Mouse (Mus musculus) myocyte (in vitro differentiated cells): ENCODE results near the gene Atp6ap1l. TPM values are rescaled to one million over a fixed set of nuclear protein-coding genes. Genes with fewer than 3 reads are reported as not detected.

ENCODE experiments used
- H3K27me3 ChIP-seq: one replicate; pipeline ENCODE4 v1.6.1; 2011; ENCODE audit not compliant: control insufficient read depth, insufficient read depth, insufficient read length
- H3K36me3 ChIP-seq: one replicate; pipeline ENCODE4 v1.6.1; 2011; ENCODE audit not compliant: control insufficient read depth, insufficient read depth
- H3K4me2 ChIP-seq: one replicate; pipeline ENCODE4 v1.6.1; 2011; ENCODE audit warnings: low read depth, control low read depth
- H3K4me3 ChIP-seq: one replicate; pipeline ENCODE4 v1.5.1; 2011; ENCODE audit warnings: mild to moderate bottlenecking, control low read depth, moderate library complexity
- H3K79me2 ChIP-seq: one replicate; pipeline ENCODE4 v1.6.1; 2011; ENCODE audit not compliant: control insufficient read depth, insufficient read depth
- H3ac ChIP-seq: one replicate; pipeline ENCODE4 v1.6.1; 2011; ENCODE audit not compliant: control insufficient read depth, insufficient read length
- CEBPB ChIP-seq: IDR thresholded peaks from 2 replicates; pipeline ENCODE4 v1.6.1; 2011; ENCODE audit warnings: mild to moderate bottlenecking, moderate library complexity; ENCODE audit not compliant: poor library complexity, insufficient read depth, severe bottlenecking
- E2F4 ChIP-seq: IDR thresholded peaks from one replicate; pipeline ENCODE4 v1.6.1; 2011; ENCODE audit warnings: mild to moderate bottlenecking, control low read depth, moderate library complexity; ENCODE audit not compliant: insufficient read depth
- MAX ChIP-seq: IDR thresholded peaks from one replicate; pipeline ENCODE4 v1.6.1; 2011; ENCODE audit warnings: low read depth, mild to moderate bottlenecking, control low read depth
- MYOD1 ChIP-seq, 3 experiments: IDR thresholded peaks; one replicate each; pipeline ENCODE4 v1.6.1; 2011; ENCODE audit warnings: control low read depth in 2 of 3, low read depth in 2 of 3, mild to moderate bottlenecking in 2 of 3, moderate library complexity in 1 of 3; ENCODE audit not compliant: insufficient read length in 2 of 3, control insufficient read depth in 1 of 3
- MYOG ChIP-seq, 3 experiments: IDR thresholded peaks; one replicate each; pipeline ENCODE4 v1.6.1; 2011; ENCODE audit warnings: control low read depth in 2 of 3, low read depth in 2 of 3, mild to moderate bottlenecking in 2 of 3; ENCODE audit not compliant: insufficient read length in 2 of 3, control insufficient read depth in 1 of 3, insufficient read depth in 1 of 3
- POLR2A ChIP-seq: IDR thresholded peaks from one replicate; pipeline ENCODE4 v1.6.1; 2011; ENCODE audit warnings: low read depth, mild to moderate bottlenecking, control low read depth, moderate library complexity; ENCODE audit not compliant: insufficient read length
- POLR2AphosphoS2 ChIP-seq: IDR thresholded peaks from one replicate; pipeline ENCODE4 v1.6.1; 2011; ENCODE audit warnings: low read depth, control low read depth; ENCODE audit not compliant: insufficient read length
- REST ChIP-seq: IDR thresholded peaks from one replicate; pipeline ENCODE4 v1.6.1; 2011; ENCODE audit warnings: mild to moderate bottlenecking, control low read depth, moderate library complexity; ENCODE audit not compliant: insufficient read depth, insufficient read length
- SRF ChIP-seq: IDR thresholded peaks from one replicate; pipeline ENCODE4 v1.6.1; 2011; ENCODE audit warnings: low read depth; ENCODE audit not compliant: control insufficient read depth, insufficient read length
- TCF12 ChIP-seq: IDR thresholded peaks from one replicate; pipeline ENCODE4 v1.6.1; 2011; ENCODE audit warnings: mild to moderate bottlenecking, control low read depth; ENCODE audit not compliant: poor library complexity, insufficient read depth, severe bottlenecking
- TCF3 ChIP-seq: IDR thresholded peaks from one replicate; pipeline ENCODE4 v1.6.1; 2011; ENCODE audit warnings: low read depth, control low read depth; ENCODE audit not compliant: insufficient read length
- USF1 ChIP-seq: IDR thresholded peaks from one replicate; pipeline ENCODE4 v1.6.1; 2011; ENCODE audit warnings: low read depth, mild to moderate bottlenecking, control low read depth, moderate library complexity
- polyA plus RNA-seq: library from polyadenylated mRNA; unstranded; fragments of >200 nt; fragmentation: generic; extraction: Trizol; gene quantifications from one replicate; pipeline ENCODE4 v1.2.1, GENCODE M21; 2012; ENCODE audit warnings: missing spikeins

Gene Atp6ap1l
- polyA plus RNA-seq, 1 experiment = not detected

DNA sequence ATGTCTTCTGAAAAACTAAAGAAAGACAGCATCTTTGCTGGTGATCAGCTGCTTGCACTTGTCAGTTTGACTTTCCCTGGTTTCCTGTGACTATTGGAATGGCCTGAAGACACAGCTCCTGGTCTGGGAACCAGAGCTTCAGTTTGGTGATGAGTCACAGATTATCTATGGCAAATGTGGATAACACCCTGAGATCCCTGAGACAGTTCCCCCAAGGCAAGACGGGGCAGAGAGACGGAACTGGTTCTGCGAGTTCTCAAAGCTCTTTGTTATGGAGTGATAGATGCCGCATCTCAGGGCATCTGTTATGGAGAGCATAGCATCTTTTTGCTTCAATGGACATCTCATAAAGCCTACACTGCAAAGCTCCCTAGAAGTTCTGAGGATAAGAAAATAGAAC, 33.6 kb downstream of the Atp6ap1l start:
- TF ChIP-seq CEBPB (no peak), MYOD1 (IDR thresholded peaks at IDR 0.05; ENCODE audit: control insufficient read depth in 1 of 3, insufficient read length in 2 of 3, low read depth in 2 of 3) (no peak), POLR2AphosphoS2 (no peak), MYOG (IDR thresholded peaks at IDR 0.05; ENCODE audit: control insufficient read depth in 1 of 3, insufficient read depth in 1 of 3, insufficient read length in 2 of 3, low read depth in 2 of 3) (no peak), TCF3 (no peak), REST (no peak), TCF12 (no peak), E2F4 (no peak)
- Histone ChIP-seq H3ac (no peak overlapping the region), H3K4me2 (no peak overlapping the region), H3K4me3 (no peak overlapping the region), H3K36me3 (no peaks in the 10 kb centered on the region), H3K79me2 (no peaks in the 10 kb centered on the region), H3K27me3 (no peaks in the 10 kb centered on the region)

DNA sequence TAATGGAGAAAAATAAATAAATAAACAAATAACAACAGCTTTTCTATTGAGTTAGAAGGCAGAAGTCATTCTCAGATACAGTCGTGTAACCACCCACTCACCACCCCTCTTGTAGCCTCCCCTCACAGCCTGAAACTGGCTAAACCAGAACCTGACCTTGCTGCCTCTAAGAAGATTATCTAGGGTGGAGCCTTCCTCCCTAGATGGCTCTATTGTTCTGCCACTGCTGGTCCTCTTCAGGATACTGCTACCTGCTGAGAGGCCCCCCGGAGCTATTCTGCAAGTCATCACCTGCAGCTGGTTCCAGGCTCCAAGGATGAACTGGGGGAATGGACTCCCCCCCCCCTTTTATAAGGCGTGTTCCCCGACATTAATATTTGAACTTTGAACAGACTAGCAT, 36.0 kb downstream of the Atp6ap1l start:
- no peak overlapping the region for H3ac ChIP-seq
- no peaks in the 10 kb centered on the region for H3K27me3 ChIP-seq
- no peak overlapping the region for H3K4me3 ChIP-seq
- H3K36me3 ChIP-seq = no peaks in the 10 kb centered on the region
- no peak overlapping the region for H3K4me2 ChIP-seq
- no peaks in the 10 kb centered on the region for H3K79me2 ChIP-seq
- TF ChIP-seq MYOG (IDR thresholded peaks at IDR 0.05; ENCODE audit: control insufficient read depth in 1 of 3, insufficient read depth in 1 of 3, insufficient read length in 2 of 3, low read depth in 2 of 3) (no peak), TCF3 (no peak), CEBPB (no peak), TCF12 (no peak), MAX (no peak), MYOD1 (IDR thresholded peaks at IDR 0.05; ENCODE audit: control insufficient read depth in 1 of 3, insufficient read length in 2 of 3, low read depth in 2 of 3) (no peak), USF1 (no peak), SRF (no peak), REST (no peak), POLR2AphosphoS2 (no peak), POLR2A (no peak), E2F4 (no peak)

GRCm38 (mm10) chr13:90862138-90862537, 43.0 kb downstream of the Atp6ap1l start:
- H3K4me2 ChIP-seq = no peak overlapping the region

DNA sequence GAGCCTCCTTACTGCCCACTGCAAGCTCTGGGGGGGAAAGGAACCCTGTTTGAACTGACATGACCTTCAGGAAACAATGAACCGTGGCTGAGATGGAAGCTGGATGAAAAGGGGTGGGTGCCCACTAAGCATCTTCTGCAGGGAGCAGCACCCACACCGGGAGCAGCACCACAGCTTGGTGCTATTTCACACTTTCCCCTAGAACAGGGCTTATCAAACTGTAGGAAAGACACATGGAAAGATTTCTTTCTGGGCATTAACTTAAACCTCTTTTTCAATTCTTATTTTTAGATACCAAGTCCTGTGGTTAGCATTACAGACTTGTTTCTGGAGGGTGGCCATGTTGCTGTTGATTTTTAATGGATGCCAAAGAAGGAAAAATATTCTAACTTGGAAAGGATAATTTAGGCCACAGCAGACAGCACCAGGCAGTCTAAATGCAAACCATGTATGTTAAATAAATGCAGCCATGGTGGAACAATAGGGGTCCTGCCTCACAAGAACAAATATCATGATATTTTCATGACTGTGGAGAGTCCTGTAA, 44.2 kb downstream of the Atp6ap1l start:
- H3K4me3 ChIP-seq = no peak overlapping the region
- no peaks in the 10 kb centered on the region for H3K36me3 ChIP-seq
- H3K79me2 ChIP-seq = no peaks in the 10 kb centered on the region
- H3K4me2 ChIP-seq = no peak overlapping the region
- no peak overlapping the region for H3ac ChIP-seq
- no peak for TF ChIP-seq E2F4
- no peak for TF ChIP-seq TCF12
- TF ChIP-seq POLR2A = no peak
- TF ChIP-seq MAX = no peak
- TF ChIP-seq TCF3 = no peak
- TF ChIP-seq CEBPB = no peak
- TF ChIP-seq SRF = no peak
- no peak for TF ChIP-seq USF1
- TF ChIP-seq MYOD1 (IDR thresholded peaks at IDR 0.05; ENCODE audit: control insufficient read depth in 1 of 3, insufficient read length in 2 of 3, low read depth in 2 of 3) = no peak
- TF ChIP-seq POLR2AphosphoS2 = no peak
- no peak for TF ChIP-seq REST
- TF ChIP-seq MYOG (IDR thresholded peaks at IDR 0.05; ENCODE audit: control insufficient read depth in 1 of 3, insufficient read depth in 1 of 3, insufficient read length in 2 of 3, low read depth in 2 of 3) = no peak
- H3K27me3 ChIP-seq = no peaks in the 10 kb centered on the region

More at GRCm38 (mm10) chr13:90862138-90862537, 43.0 kb downstream of the Atp6ap1l start:
- H3K27me3 ChIP-seq = no peaks in the 10 kb centered on the region
- TF ChIP-seq POLR2AphosphoS2 = no peak
- TF ChIP-seq TCF12 = no peak
- no peak for TF ChIP-seq E2F4
- no peak for TF ChIP-seq SRF
- no peak for TF ChIP-seq REST
- TF ChIP-seq CEBPB = no peak
- TF ChIP-seq MYOG (IDR thresholded peaks at IDR 0.05; ENCODE audit: control insufficient read depth in 1 of 3, insufficient read depth in 1 of 3, insufficient read length in 2 of 3, low read depth in 2 of 3) = no peak
- TF ChIP-seq TCF3 = no peak
- no peak for TF ChIP-seq MAX
- TF ChIP-seq POLR2A = no peak
- TF ChIP-seq MYOD1 (IDR thresholded peaks at IDR 0.05; ENCODE audit: control insufficient read depth in 1 of 3, insufficient read length in 2 of 3, low read depth in 2 of 3) = no peak
- no peak for TF ChIP-seq USF1
- H3K36me3 ChIP-seq = no peaks in the 10 kb centered on the region
- no peak overlapping the region for H3ac ChIP-seq
- H3K4me3 ChIP-seq = no peak overlapping the region
- H3K79me2 ChIP-seq = no peaks in the 10 kb centered on the region

DNA sequence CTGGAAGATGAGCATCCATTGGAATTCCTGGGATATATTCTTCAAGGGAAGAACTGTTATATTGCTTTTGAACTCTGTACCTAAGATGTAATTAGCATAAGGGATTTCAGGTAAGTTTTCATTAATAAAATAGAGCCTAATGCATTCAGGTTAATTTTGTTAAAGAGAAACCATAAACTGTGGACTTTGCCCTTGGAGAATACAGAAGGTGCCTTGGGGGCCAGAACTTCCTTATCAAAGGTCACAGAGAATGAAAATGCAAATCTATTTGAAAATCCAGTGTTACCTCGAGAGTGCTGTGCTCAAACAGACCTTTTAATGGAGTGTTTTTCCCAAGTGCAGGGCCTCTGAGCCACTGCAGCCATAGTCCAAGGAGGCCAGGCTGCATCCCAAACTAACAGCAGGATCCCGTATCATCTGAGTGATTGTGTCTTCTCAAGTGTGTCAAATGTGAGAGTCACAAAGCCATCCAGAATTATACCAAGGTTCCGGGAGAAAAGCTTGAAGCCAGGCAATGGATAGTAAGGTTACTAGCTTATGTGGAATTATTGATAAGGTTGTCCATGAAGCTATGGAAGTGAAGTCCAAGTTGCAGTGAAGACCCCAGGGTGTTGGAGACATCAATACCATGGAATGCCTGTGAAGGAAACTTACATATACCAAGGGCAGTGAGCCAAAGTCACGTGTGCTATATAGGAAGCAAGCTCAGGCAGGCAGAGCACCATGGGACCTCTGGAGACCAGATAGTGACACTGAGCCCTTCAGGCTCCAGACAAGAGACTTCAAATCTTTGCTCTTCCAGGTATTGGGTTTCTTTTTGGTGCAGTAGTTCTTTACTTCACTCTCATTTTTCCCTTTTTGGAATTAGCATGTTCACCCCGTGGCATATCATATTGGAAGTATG, 52.2 kb downstream of the Atp6ap1l start:
- H3K4me2 ChIP-seq = no peak overlapping the region
- TF ChIP-seq CEBPB (no peak), REST (no peak), SRF (no peak), TCF3 (no peak), USF1 (no peak), E2F4 (no peak)
- H3ac ChIP-seq = no peak overlapping the region
- H3K79me2 ChIP-seq = no peaks in the 10 kb centered on the region
- H3K27me3 ChIP-seq = no peaks in the 10 kb centered on the region
- no peak overlapping the region for H3K4me3 ChIP-seq
- no peaks in the 10 kb centered on the region for H3K36me3 ChIP-seq
